Mouse (Mus musculus) testis, adult 10 weeks (tissue): ENCODE data around the gene Castor2. TPM values are rescaled to one million over a fixed set of nuclear protein-coding genes. Genes with fewer than 3 reads are reported as not detected.

ENCODE experiments used
- polyA plus RNA-seq: library from polyadenylated mRNA; stranded (reverse); fragments of 350-450 nt; fragmentation: Illumina TruSeq; extraction: RNeasy Lipid Tissue Mini Kit (QIAGEN cat#74804); gene quantifications from one replicate; pipeline ENCODE4 v1.2.3, GENCODE M21; 2014; ENCODE audit warnings: low read depth, low replicate concordance

Castor2 gene
- polyA plus RNA-seq: 1.4 TPM

DNA sequence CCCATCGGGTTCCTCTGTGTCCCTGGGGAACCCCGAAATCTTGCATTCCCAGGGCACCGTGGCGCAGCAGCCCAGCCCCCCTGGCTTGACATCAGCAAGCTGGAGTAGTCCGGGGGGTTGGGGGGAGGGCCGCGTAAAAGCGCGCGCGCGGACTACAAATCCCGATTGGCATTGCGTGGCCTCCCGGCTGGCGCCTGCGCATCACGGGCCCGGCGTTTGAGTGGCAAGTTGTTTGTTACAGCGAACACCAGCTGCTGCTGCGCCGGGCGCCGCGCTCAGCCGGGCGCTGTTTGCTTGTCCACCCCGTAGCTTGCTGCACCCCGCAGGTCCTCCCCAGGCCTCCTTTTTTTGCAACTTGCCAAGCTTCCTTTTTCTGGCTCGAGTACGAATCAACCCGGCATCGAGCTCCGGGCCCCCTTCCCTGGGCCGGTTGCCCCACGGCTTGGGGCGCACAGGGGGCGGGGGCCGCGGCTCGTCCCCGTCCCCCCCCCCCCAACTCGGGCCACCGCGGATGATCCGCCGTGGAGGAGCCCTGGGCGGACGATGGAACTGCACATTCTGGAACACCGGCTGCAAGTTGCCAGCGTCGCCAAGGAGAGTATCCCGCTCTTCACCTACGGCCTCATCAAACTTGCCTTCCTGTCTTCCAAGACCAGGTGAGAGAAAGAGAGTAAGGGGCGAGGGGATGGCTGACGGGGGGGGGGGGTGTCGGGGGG lies at the start of gene Castor2:
Gene Castor2, plus strand, starts transcription at position 216 of the 716 bp plus-strand sequence.

DNA sequence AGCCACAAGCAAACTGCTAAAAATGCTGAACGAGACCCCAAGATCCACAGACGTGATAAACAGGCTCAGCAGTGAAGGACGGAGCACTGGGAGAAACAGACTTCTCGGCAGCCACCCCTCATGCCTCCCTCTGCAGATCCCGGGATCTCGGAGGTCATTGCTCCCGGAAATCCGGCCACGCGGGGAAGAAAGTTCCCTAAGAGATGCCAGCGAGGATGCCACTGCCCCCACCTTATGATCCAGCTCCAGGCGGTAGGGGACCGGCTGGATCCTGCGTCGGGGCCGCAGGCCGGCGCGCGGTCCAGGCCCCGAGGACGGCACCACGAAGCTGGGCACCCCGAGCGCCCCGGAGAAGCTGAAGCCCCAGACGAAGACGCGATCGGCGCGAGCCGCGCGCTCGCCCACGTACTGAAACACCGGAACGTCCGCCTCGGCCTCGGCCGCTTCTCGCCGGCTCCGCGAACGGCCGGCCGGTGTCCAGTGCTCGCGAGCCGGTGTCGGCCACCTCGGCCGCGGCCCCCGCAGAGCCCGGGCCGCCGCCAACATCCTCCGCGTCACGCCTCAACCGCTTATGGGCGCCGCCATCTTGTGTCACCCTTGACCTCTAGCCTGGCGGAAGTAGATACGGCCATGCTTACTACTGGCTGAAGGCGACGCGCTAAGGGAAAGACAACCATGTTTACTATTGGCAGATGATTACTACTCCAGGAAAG lies 76.8 kb downstream of the Castor2 start, which contains the start of gene Rcc1l:
Gene Rcc1l, minus strand, starts transcription at position 606 of the 713 bp plus-strand sequence.

DNA sequence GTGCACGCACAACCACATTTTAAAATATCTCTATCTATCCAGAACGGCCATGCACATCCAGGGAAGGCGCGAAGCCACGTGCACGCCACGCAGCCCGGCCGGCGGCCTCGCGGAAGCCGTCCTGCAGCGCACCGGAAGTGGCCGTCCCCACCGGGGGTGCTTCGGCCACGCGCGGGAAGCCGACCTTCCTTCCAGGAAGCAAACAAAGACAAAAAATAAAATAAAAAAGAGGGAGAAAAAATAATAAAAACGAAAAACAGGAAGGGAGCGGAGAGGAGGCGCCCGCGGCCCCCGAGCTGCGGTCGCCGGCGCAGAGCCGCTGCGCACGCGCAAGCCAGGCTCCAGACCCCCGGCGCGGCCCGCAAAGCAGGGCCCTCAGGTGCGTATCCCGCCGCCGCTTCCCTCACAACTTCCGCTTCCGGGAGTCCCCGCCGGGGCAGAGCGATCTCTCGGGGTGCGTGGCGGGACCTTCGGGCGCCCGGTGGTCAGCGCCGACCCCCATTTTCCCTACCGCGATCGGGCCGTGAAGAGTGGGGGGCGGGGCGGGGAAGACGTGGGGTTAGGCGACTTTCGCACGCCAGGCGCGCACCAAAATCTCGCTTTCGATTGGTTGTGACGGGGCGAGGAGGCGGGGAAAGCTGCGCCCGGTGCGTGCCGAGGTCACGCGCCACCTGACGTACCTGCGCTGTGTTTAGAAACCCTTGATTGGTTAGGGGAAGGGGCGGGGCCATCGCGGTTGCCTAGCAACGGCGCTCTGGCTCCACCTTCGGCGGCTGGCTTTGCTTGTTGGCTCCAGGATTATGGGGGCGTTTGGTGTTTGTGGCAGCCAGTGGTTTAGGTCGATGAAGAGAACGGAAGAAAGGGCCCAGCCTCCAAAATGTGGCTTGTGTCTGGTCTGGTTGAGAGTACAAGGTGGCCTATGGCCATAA lies 84.6 kb downstream of the Castor2 start, which contains the start of gene Gtf2ird2:
Gene Gtf2ird2, plus strand, starts transcription at position 140 of the 929 bp plus-strand sequence.

Other genes with a start within 250 kb of the Castor2 start
- 0.74 TPM for gene Rcc1l, start 77.1 kb downstream of the Castor2 start, polyA plus RNA-seq
- gene Gtf2ird2, start 84.3 kb downstream of the Castor2 start, polyA plus RNA-seq: 4.9 TPM
- gene Ncf1, start 129.9 kb downstream of the Castor2 start, polyA plus RNA-seq: 0.50 TPM
- 86.7 TPM for gene Gtf2i, start 215.0 kb downstream of the Castor2 start, polyA plus RNA-seq